Mouse (Mus musculus): ENCODE data around the gene Idh3b.

DNA sequence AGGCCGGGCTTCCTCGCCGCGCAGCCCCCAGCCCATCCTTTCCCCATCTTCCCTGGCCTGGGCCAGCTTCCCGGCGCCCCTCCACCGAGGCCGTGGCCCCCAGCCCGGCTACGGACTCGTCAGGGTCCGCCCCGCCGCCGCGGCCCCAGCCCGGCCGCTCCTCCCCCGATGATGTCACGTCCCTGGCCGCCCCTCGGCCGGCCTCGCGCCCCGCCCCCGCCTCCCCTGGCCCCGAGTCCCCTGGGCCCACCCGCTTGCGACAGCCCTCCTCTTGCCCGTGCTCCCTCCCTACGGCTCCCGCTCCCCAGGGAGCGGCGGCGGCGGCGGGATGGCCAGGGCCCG is 10.6 kb upstream of the Idh3b start, which contains the start of gene Ebf4:
- no peak for TF ChIP-seq CTCF (IDR thresholded peaks at IDR 0.05; ENCODE audit: low read depth)
- no peak for TF ChIP-seq EP300 (optimal IDR thresholded peaks at IDR 0.05)
